In genomic region chr1:165120349-165120898, GRCm38 (mm10) we compare ENCODE assay signal across 9 mouse cellular contexts. TPM values are rescaled to one million over a fixed set of nuclear protein-coding genes. Genes with fewer than 3 reads are reported as not detected.
DNase-seq lines count a peak whose midpoint lies in the region; ATAC-seq and TF ChIP-seq lines count a peak whose summit lies in the region.
"Had no signal": no experiment of that assay in that cellular context is flagged by ENCODE, and none has a peak within 500 bp of the region (broad histone marks: within the 10 kb centered on the region; RNA-seq: fewer than 3 reads in every experiment).

No protein-coding gene starts in this region.

- H3K9ac ChIP-seq in ES-E14 (ENCODE audit: insufficient read depth, low read depth, low read length, poor library complexity, severe bottlenecking), result no peak overlapping the region
- no peak overlapping the region for H3K9ac ChIP-seq in forebrain, embryonic 15.5 days (replicated peaks)
- no peak overlapping the region for H3K9ac ChIP-seq in neural tube, embryonic 15.5 days (replicated peaks)

- DNase-seq in ES-E14 (ENCODE audit: low read depth, low spot score), result peak; percentile 61
- peak; percentile 67 for DNase-seq in cerebellum, adult 11-12 months
- DNase-seq in heart, postnatal 14 days, result peak; percentile 89 to 93
- DNase-seq in large intestine, adult 2 months (ENCODE audit: low read depth, low spot score), result peak; percentile 42
- DNase-seq in lung, adult 2 months, result peak; percentile 74
- DNase-seq in testis, postnatal 10 days (ENCODE audit: low spot score), result peak; percentile 94

- WGBS in forebrain, embryonic 15.5 days, result 18% methylated on average over 21 of the region's 21 CpGs
- 17% methylated on average over 21 of the region's 21 CpGs for WGBS in large intestine, adult 2 months
- 14% methylated on average over 21 of the region's 21 CpGs for WGBS in lung, adult 2 months
- 19% methylated on average over 21 of the region's 21 CpGs for WGBS in neural tube, embryonic 15.5 days

- in situ Hi-C loops in ES-E14 (cut with MboI; ENCODE audit: low sequenced_read_pairs in 2 of 2, unreplicated experiment in 2 of 2), result no loop called here

- intact Hi-C loops in heart, postnatal 14 days (cut with DNase I), result loop anchor here (2.0 kb wide), 3 partner anchors 360 to 804 kb away; no protein-coding TSS in a partner anchor

- no peaks in the 10 kb centered on the region for H3K27me3 ChIP-seq in forebrain, embryonic 15.5 days
- H3K27me3 ChIP-seq in neural tube, embryonic 15.5 days (replicated peaks), result no peaks in the 10 kb centered on the region

- no peak for TF ChIP-seq POLR2A in lung, adult 2 months (IDR thresholded peaks at IDR 0.05; ENCODE audit: borderline replicate concordance, extremely low read depth, low read depth, low read length)

- no peaks in the 10 kb centered on the region for H3K9me3 ChIP-seq in ES-E14 (ENCODE audit: control insufficient read depth, insufficient read depth, low read depth, low read length)
- no peaks in the 10 kb centered on the region for H3K9me3 ChIP-seq in forebrain, embryonic 15.5 days
- no peaks in the 10 kb centered on the region for H3K9me3 ChIP-seq in neural tube, embryonic 15.5 days (replicated peaks)

- no peak overlapping the region for H3K27ac ChIP-seq in ES-E14 (ENCODE audit: insufficient read depth, low read depth, low read length, poor library complexity, severe bottlenecking)
- no peak overlapping the region for H3K27ac ChIP-seq in forebrain, embryonic 15.5 days (replicated peaks)
- no peak overlapping the region for H3K27ac ChIP-seq in neural tube, embryonic 15.5 days (replicated peaks)
- H3K27ac ChIP-seq: macrophage had no signal

- H3K4me1 ChIP-seq in ES-E14 (ENCODE audit: control insufficient read depth in 2 of 2, insufficient read depth in 2 of 2, low read length in 2 of 2, poor library complexity in 1 of 2), result no peaks in the 10 kb centered on the region
- H3K4me1 ChIP-seq in forebrain, embryonic 15.5 days, result peaks cover 9% of the 10 kb centered on the region
- H3K4me1 ChIP-seq in lung, adult 2 months (ENCODE audit: control insufficient read depth, insufficient read depth, low read length), result no peaks in the 10 kb centered on the region
- peaks cover 11% of the 10 kb centered on the region for H3K4me1 ChIP-seq in neural tube, embryonic 15.5 days

- no peaks in the 10 kb centered on the region for H3K36me3 ChIP-seq in ES-E14 (ENCODE audit: control insufficient read depth, insufficient read depth, low read length, poor library complexity, severe bottlenecking)
- H3K36me3 ChIP-seq in forebrain, embryonic 15.5 days, result no peaks in the 10 kb centered on the region
- no peaks in the 10 kb centered on the region for H3K36me3 ChIP-seq in neural tube, embryonic 15.5 days

- ATAC-seq in forebrain, embryonic 15.5 days (replicated peaks), result peak; percentile 91
- peak; percentile 90 for ATAC-seq in neural tube, embryonic 15.5 days (ENCODE audit: low FRiP score)

- no peak overlapping the region for H3K4me3 ChIP-seq in ES-E14 (ENCODE audit: insufficient read depth in 1 of 2, low read depth in 1 of 2, low read length in 2 of 2, poor library complexity in 1 of 2, severe bottlenecking in 1 of 2)
- H3K4me3 ChIP-seq in forebrain, embryonic 15.5 days, result no peak overlapping the region
- H3K4me3 ChIP-seq in lung, adult 2 months (replicated peaks; ENCODE audit: extremely low read depth, low read depth, low read length), result no peak overlapping the region
- no peak overlapping the region for H3K4me3 ChIP-seq in neural tube, embryonic 15.5 days (replicated peaks)

- no peak overlapping the region for H3K4me2 ChIP-seq in forebrain, embryonic 15.5 days (replicated peaks)
- no peak overlapping the region for H3K4me2 ChIP-seq in neural tube, embryonic 15.5 days

- TF ChIP-seq CTCF in lung, adult 2 months (IDR thresholded peaks at IDR 0.05; ENCODE audit: insufficient read depth, low read length), result peak; percentile 80

TF ChIP-seq in ES-E14, 5 proteins besides CTCF, POLR2A, EP300 and RAD21:
- TF ChIP-seq ZC3H11A (IDR thresholded peaks at IDR 0.05; ENCODE audit: borderline replicate concordance, low read depth, low read length) (peak; percentile 74), ZNF384 (IDR thresholded peaks at IDR 0.05; ENCODE audit: low read depth, low read length) (peak; percentile 99), CHD2 (IDR thresholded peaks at IDR 0.05; ENCODE audit: low read depth, low read length) (no peak), MAFK (IDR thresholded peaks at IDR 0.05; ENCODE audit: insufficient read depth, low read depth, low read length) (0 out of 2 replicates have a peak, but pooled peaks have one; percentile 23), HCFC1 (IDR thresholded peaks at IDR 0.05; ENCODE audit: borderline replicate concordance, insufficient read depth, low read length) (no peak)

RNA-seq across cellular contexts. Expression of gene Tbx19, which starts 40.1 kb away (rescaled TPM):
- total RNA-seq in ES-E14 (2012; rRNA removed), result not detected in 2 replicates
- polyA plus RNA-seq in forebrain, embryonic 15.5 days (2015; fragmentation: Nextera tagmentation; extraction: Ambion mirVana), result 0.10 TPM in 1 of 2 replicates, not detected in the other
- not detected for total RNA-seq in heart, postnatal 14 days (2021)
- 0.16 TPM in 1 of 2 replicates, not detected in the other for polyA plus RNA-seq in large intestine, adult 2 months (2012; rRNA removed)
- polyA plus RNA-seq in lung, adult 2 months (2012; rRNA removed), result 0.08 and 0.34 TPM in 2 replicates
- polyA plus RNA-seq in neural tube, embryonic 15.5 days (2015; fragmentation: Nextera tagmentation; extraction: Ambion mirVana), result 0.36 TPM in 1 of 2 replicates, not detected in the other
- polyA plus RNA-seq: macrophage had no signal

Comparison
In these comparisons a context has a peak if more than half of its experiments do, and no peak if none do; other contexts are left out.
1. DNase-seq: peak in every context shown above with its lines; median percentile 94 in testis, postnatal 10 days; 91 in heart, postnatal 14 days; 74 in lung, adult 2 months; 67 in cerebellum, adult 11-12 months; 61 in ES-E14; 42 in large intestine, adult 2 months.